Mouse (Mus musculus) bone marrow, adult 2 months (tissue): Measurements from ENCODE around the gene Bsdc1.

Source experiments
- CTCF ChIP-seq: fragments of 200-500 bp; IDR thresholded peaks from 2 replicates; pipeline ENCODE4 v1.5.1; 2011; ENCODE audit warnings: low read length, control low read depth; ENCODE audit not compliant: control insufficient read depth, insufficient read depth
- POLR2A ChIP-seq: fragments of 200-500 bp; IDR thresholded peaks from 2 replicates; pipeline ENCODE4 v1.6.1; 2011; ENCODE audit warnings: low read depth, mild to moderate bottlenecking, control low read depth, low read length, borderline replicate concordance; ENCODE audit not compliant: control insufficient read depth

- no peak for TF ChIP-seq CTCF
- TF ChIP-seq POLR2A, result no peak
These were observed 19.7 kb downstream of the Bsdc1 start for GRCm38 (mm10) chr4:129481090-129481489.
